Mouse (Mus musculus) 416B (cell line): ENCODE results near the gene S100a14.

ENCODE experiments used
- DNase-seq: peaks from one replicate; pipeline ENCODE4 v3.0.0; 2011; ENCODE audit warnings: low read depth

The S100a14 gene

GRCm38 (mm10) chr3:90517711-90518110 lies 8.9 kb upstream of the S100a14 start:
- DNase-seq: no peak

DNA sequence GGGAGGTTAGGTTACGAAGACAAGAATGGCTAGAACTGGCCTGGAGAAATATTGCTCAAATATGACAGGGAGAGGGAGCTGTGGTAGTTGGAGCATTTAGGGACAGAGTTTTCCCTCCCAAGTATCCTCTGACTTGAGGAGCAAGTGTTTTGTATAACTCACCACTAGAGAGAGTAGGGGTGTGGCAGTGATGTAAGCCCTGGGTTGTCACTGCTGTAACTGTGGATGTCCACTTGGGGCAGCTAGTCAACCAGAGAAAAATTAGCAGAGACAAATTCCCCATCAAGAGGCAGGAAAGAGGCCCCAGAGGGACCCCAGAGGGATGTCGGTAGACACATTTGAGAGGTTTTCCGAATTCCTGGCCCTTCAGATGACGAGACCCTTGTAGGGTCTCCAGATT lies 1.2 kb upstream of the S100a14 start:
- DNase-seq: peak; percentile 83

- DNase-seq: no peak
Measured at GRCm38 (mm10) chr3:90526076-90526475, 580 bp upstream of the S100a14 start.

- DNase-seq: no peak
Measured at GRCm38 (mm10) chr3:90527291-90527873, 726 bp downstream of the S100a14 start.

- peak; percentile 18 for DNase-seq
Measured at GRCm38 (mm10) chr3:90531713-90532112, 5.1 kb downstream of the S100a14 start.

DNA sequence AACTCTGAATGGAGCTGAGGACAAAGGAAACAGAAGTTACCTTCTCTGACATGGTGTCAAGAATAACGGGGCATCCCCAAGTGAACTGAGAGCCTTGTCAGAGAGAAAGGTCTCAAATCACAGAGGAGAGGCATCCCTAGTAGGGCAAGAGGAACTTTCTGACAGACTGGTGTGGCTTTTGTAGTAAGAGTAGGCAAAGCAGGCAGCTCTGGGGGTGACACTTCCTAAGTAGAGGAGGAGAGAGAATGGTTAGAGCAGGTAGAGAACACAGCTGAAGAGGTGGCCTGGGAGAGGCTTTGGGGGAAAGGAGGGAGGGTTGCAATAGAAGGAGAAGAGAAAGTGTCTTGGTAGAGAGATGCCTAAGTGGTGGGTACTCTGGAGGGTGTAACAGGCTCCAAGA lies 8.8 kb downstream of the S100a14 start:
- no peak for DNase-seq

DNA sequence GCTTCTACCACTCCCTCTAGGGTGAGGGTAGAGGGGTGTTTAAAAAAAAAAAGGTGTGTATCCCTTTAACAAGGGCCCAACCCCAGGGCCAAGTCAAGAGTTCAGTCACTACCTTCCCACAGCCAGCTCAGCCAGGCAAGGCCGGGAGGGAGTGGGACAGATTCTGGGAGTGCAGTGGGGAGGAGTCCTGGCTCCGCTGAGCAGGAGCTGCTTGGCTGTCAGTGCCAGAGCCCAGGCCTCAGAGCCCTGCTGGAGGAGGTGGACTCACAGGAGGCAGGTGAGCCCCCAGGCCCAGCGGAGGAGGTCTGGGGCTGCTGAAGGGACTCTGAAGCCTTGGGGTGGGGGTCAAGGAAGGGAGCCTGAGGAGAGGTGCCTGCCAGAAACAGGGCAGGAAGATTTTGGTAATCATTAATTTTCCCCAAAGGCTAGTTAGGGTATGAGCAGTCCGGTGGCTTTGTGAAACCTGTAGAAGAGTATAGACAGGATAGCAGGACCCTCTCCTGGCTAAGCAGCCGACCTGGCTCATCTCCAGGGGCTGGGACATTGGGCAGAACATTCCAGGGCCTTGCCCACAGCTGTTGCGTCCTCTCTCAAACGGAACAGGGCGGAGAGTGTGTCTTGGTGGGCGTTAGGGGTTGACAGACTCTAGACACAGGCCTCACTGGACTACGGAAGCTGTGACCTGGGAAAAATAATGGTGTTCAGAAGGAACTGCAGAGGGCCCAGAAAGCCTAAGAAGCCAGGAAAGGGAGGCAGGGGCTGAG lies 10.7 kb downstream of the S100a14 start, which contains the start of gene S100a16:
TSS of gene S100a16 (plus strand) at position 114 of the 764 bp plus-strand sequence.
- no peak for DNase-seq

DNA sequence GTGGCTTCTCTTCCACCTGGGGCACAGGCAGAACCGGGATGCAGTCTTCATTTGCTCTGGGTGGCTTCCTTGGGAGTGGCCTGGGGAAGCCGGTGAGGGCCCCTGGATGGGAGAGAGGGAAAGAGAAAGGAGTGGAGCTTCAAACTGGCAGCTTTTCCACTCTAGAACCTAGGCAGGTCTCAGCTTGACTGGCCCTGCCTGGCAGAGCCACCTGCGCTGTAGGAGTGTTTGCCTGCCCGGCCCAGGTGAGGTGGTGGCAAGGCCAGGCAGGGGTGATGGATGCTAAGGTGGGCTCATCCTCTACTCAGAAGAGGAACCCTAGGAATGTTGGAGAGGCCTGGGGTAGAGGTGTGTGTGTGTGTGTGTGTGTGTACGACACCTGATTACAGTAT lies 11.2 kb downstream of the S100a14 start:
- DNase-seq: no peak

- DNase-seq: no peak
Measured at GRCm38 (mm10) chr3:90540904-90541303, 14.2 kb downstream of the S100a14 start.

- DNase-seq: peak; percentile 11
Measured at GRCm38 (mm10) chr3:90549676-90550420, 23.2 kb downstream of the S100a14 start.

GRCm38 (mm10) chr3:90550421-90550790 lies 23.8 kb downstream of the S100a14 start:
- no peak for DNase-seq

- peak; percentile 8 for DNase-seq
Measured at GRCm38 (mm10) chr3:90552231-90552630, 25.6 kb downstream of the S100a14 start.

GRCm38 (mm10) chr3:90555954-90556353 lies 29.3 kb downstream of the S100a14 start:
- DNase-seq: no peak

DNA sequence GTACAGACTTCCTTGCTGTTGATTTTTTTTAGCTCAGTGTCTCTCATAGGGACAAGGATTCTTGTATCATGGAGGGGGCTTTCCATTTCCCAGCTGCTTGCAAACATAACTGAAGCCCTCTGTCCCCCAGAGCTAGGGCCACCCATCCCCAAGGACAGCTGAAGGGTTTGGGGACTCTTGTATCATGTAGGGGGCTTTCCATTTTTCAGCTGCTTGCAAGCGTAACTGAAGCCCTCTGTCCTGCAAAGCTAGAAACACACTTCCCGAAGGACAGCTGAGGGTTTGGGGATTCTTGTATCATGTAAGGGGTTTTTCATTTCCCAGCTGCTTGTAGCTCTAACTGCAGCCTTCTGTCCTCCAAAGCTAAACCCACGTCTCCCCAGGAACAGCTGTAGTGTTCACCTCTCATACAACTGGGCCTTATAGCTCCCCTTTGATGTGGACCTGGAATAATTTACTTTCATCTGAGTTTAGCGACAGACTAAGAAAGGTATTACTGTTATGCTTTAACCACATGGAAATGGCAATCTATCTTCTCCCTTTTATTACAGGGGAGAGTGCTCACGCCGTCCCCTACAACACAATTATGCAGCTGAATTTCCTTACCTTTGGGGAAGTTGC lies 33.5 kb downstream of the S100a14 start, which contains the start of gene S100a3:
TSS of gene S100a3 (plus strand) at position 571 of the 621 bp plus-strand sequence.
- no peak for DNase-seq

DNA sequence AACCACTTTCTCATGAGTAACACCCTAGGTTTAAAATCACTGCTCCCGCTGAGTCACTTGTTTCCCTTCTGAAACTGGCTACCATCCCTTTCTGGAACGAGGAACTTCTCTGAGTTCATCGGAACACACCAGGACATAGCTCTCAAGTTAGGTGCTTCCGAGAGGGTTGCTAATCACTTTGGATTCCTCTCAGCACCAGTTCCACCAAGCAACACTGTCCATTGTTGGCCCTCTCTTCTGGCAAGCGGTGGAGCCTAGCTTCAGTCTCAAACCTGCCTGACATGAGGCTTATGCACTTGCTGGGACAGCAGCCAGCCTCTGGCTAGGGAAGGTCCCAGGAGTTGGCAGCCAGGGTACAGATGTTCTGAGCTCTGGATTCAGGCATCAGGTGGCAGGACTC lies 48.0 kb downstream of the S100a14 start:
- no peak for DNase-seq

DNA sequence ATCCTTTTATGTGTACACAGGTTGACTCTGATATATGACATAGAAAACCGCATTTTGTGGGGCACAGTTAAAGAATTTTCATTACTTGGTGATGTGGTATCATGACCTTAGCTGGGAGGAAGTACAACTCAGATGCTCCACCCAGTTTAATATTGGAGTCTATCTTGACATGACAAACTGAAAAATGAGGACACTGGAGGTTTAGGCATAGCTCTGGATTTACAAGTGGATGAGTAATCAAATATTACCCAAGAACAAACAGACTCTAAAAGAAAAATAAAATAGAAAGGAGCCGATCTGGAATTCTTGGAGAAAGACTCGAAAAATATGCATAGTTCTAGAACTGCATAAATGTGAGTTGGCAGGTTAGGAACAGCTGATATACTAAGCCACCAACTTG lies 48.7 kb downstream of the S100a14 start:
- DNase-seq: no peak

GRCm38 (mm10) chr3:90576351-90577001 lies 49.8 kb downstream of the S100a14 start:
- DNase-seq: no peak
